Mouse (Mus musculus) heart, postnatal 0 days (tissue): ENCODE measurements around the gene Shisa6.

Source experiments
- CTCF ChIP-seq: IDR thresholded peaks from 2 replicates; pipeline ENCODE4 v1.5.1; 2016; ENCODE audit warnings: antibody characterized with exemption, control low read depth, low read depth
- EP300 ChIP-seq: IDR thresholded peaks from 2 replicates; pipeline ENCODE4 v1.6.1; 2016; ENCODE audit warnings: antibody characterized with exemption, low read depth

- TF ChIP-seq EP300: no peak
- no peak for TF ChIP-seq CTCF
These were observed 265.6 kb downstream of the Shisa6 start for GRCm38 (mm10) chr11:66260205-66260604.
